In genomic region chr4:149979819-149980308, GRCm38 (mm10) we compare ENCODE assay signal across 8 mouse cellular contexts. TPM values are rescaled to one million over a fixed set of nuclear protein-coding genes. Genes with fewer than 3 reads are reported as not detected.
DNase-seq lines count a peak whose midpoint lies in the region; ATAC-seq and TF ChIP-seq lines count a peak whose summit lies in the region.

No protein-coding gene starts in this region.

- ATAC-seq in forebrain, embryonic 16.5 days = peak; percentile 51
- peak; percentile 47; the same call in 1 of the 2 replicates for ATAC-seq in lung, embryonic 14.5 days (ENCODE audit: insufficient read depth)

- peak; percentile 88 for DNase-seq in MEL (ENCODE audit: low read depth, low spot score)
- DNase-seq in cerebellum, adult 11-12 months = peak; percentile 84
- peak; percentile 86 for DNase-seq in heart, postnatal 4 days
- DNase-seq in layer of hippocampus, adult 8-10 months (ENCODE audit: low spot score in 2 of 2) = peak; percentile 70 to 90
- DNase-seq in lung, embryonic 14.5 days = peak; percentile 92
- DNase-seq in thymus, postnatal 10 days (ENCODE audit: low spot score in 2 of 2) = peak; percentile 60 to 85

- peaks cover 0 to 5% of the 10 kb centered on the region in 2 experiments; a peak in 2 of 4 replicates for H3K4me1 ChIP-seq in MEL (ENCODE audit: control insufficient read depth in 1 of 2, insufficient read depth in 2 of 2, low read length in 2 of 2)
- H3K4me1 ChIP-seq in forebrain, embryonic 16.5 days (replicated peaks; ENCODE audit: control insufficient read depth, insufficient read depth, low read length) = peaks cover 13% of the 10 kb centered on the region
- 0 out of 2 replicates have a peak, but pooled peaks cover 6% of the 10 kb centered on the region for H3K4me1 ChIP-seq in lung, embryonic 14.5 days (ENCODE audit: insufficient read depth)
- H3K4me1 ChIP-seq in olfactory bulb, adult 2 months (ENCODE audit: control insufficient read depth, insufficient read depth, low read length) = peaks cover 24% of the 10 kb centered on the region

- 0 out of 4 replicates have a peak, but pooled peaks cover 0 to 2% of the 10 kb centered on the region in 2 experiments for H3K36me3 ChIP-seq in MEL (ENCODE audit: control insufficient read depth in 1 of 2, insufficient read depth in 2 of 2, low read length in 2 of 2)
- no peaks in the 10 kb centered on the region for H3K36me3 ChIP-seq in forebrain, embryonic 16.5 days (ENCODE audit: control insufficient read depth, insufficient read depth)
- H3K36me3 ChIP-seq in lung, embryonic 14.5 days (ENCODE audit: insufficient read depth) = peaks cover 23% of the 10 kb centered on the region; the same call in 1 of the 2 replicates

- H3K4me3 ChIP-seq in MEL (ENCODE audit: control insufficient read depth in 1 of 2, insufficient read depth in 1 of 2, low read depth in 2 of 2, low read length in 2 of 2) = peak overlapping the region; percentile 32 to 44; a peak in 2 of 4 replicates
- H3K4me3 ChIP-seq in forebrain, embryonic 16.5 days (replicated peaks; ENCODE audit: low read length) = peak overlapping the region; percentile 22
- no peak overlapping the region for H3K4me3 ChIP-seq in lung, embryonic 14.5 days (ENCODE audit: low read depth, low read length)
- H3K4me3 ChIP-seq in olfactory bulb, adult 2 months (ENCODE audit: insufficient read depth, low read depth, low read length) = peak overlapping the region; percentile 35

- peak overlapping the region; percentile 51 for H3K9ac ChIP-seq in MEL (ENCODE audit: control insufficient read depth, low read depth, low read length, poor library complexity, severe bottlenecking)
- peak overlapping the region; percentile 48; the same call in 1 of the 2 replicates for H3K9ac ChIP-seq in forebrain, embryonic 16.5 days (replicated peaks; ENCODE audit: low read depth, low read length)
- H3K9ac ChIP-seq in lung, embryonic 14.5 days = no peak overlapping the region

- TF ChIP-seq POLR2A in MEL (IDR thresholded peaks at IDR 0.05; ENCODE audit: control insufficient read depth in 1 of 2, insufficient read depth in 1 of 2, low read depth in 1 of 2, low read length in 2 of 2, poor library complexity in 1 of 2) = no peak
- no peak for TF ChIP-seq POLR2A in olfactory bulb, adult 2 months (IDR thresholded peaks at IDR 0.05; ENCODE audit: insufficient read depth, low read depth, low read length)

- peak; percentile 77 to 97 (median 82) for TF ChIP-seq CTCF in MEL (IDR thresholded peaks at IDR 0.05 in 2 of 3, conservative IDR thresholded peaks at IDR 0.05 in 1 of 3; ENCODE audit: control insufficient read depth in 1 of 3, insufficient read depth in 1 of 3, low read depth in 2 of 3, low read length in 3 of 3, poor library complexity in 1 of 3, severe bottlenecking in 1 of 3)
- TF ChIP-seq CTCF in lung, embryonic 14.5 days (IDR thresholded peaks at IDR 0.05; ENCODE audit: low read depth) = peak; percentile 96
- peak; percentile 95 for TF ChIP-seq CTCF in olfactory bulb, adult 2 months (IDR thresholded peaks at IDR 0.05; ENCODE audit: insufficient read depth, low read depth, low read length)

- WGBS in forebrain, embryonic 16.5 days = 2% methylated on average over 12 of the region's 12 CpGs
- WGBS in lung, embryonic 14.5 days = 6% methylated on average over 12 of the region's 12 CpGs
- 3% methylated on average over 12 of the region's 12 CpGs for WGBS in olfactory bulb, adult 2 months

- TF ChIP-seq RAD21 in MEL (IDR thresholded peaks at IDR 0.05; ENCODE audit: low read depth, low read length) = peak; percentile 73

- no peaks in the 10 kb centered on the region for H3K27me3 ChIP-seq in MEL (ENCODE audit: control insufficient read depth in 1 of 2, insufficient read depth in 2 of 2, low read length in 2 of 2)
- no peaks in the 10 kb centered on the region for H3K27me3 ChIP-seq in forebrain, embryonic 16.5 days (replicated peaks; ENCODE audit: control insufficient read depth, insufficient read depth, low read length)
- H3K27me3 ChIP-seq in lung, embryonic 14.5 days (ENCODE audit: insufficient read depth, low read length) = no peaks in the 10 kb centered on the region

- no peak for TF ChIP-seq EP300 in MEL (IDR thresholded peaks at IDR 0.05; ENCODE audit: low read depth in 1 of 2, low read length in 2 of 2)

- H3K27ac ChIP-seq in MEL (ENCODE audit: control insufficient read depth, low read depth, low read length) = no peak overlapping the region
- no peak overlapping the region for H3K27ac ChIP-seq in forebrain, embryonic 16.5 days (ENCODE audit: low read length)
- H3K27ac ChIP-seq in lung, embryonic 14.5 days (ENCODE audit: low read depth) = no peak overlapping the region
- H3K27ac ChIP-seq in olfactory bulb, adult 2 months (ENCODE audit: insufficient read depth, low read depth, low read length) = no peak overlapping the region

- H3K4me2 ChIP-seq in forebrain, embryonic 16.5 days (ENCODE audit: low read length) = peak overlapping the region; percentile 51
- H3K4me2 ChIP-seq in lung, embryonic 14.5 days = peak overlapping the region; percentile 39

- H3K9me3 ChIP-seq in MEL (replicated peaks; ENCODE audit: insufficient read depth, low read length) = no peaks in the 10 kb centered on the region
- no peaks in the 10 kb centered on the region for H3K9me3 ChIP-seq in forebrain, embryonic 16.5 days (ENCODE audit: control insufficient read depth, low read length)
- H3K9me3 ChIP-seq in lung, embryonic 14.5 days (ENCODE audit: low read depth, low read length) = no peaks in the 10 kb centered on the region

- H3K79me2 ChIP-seq in MEL (ENCODE audit: control insufficient read depth, insufficient read depth, low read length, poor library complexity) = no peaks in the 10 kb centered on the region

TF ChIP-seq in MEL, 35 proteins besides CTCF, POLR2A, EP300 and RAD21:
- TF ChIP-seq MAX (IDR thresholded peaks at IDR 0.05; ENCODE audit: low read length) (peak; percentile 79), USF1 (IDR thresholded peaks at IDR 0.05; ENCODE audit: low read depth, low read length) (peak; percentile 69), SMC3 (IDR thresholded peaks at IDR 0.05; ENCODE audit: low read depth, low read length) (peak; percentile 65), E2F4 (IDR thresholded peaks at IDR 0.05; ENCODE audit: borderline replicate concordance, low read depth, low read length) (no peak), TBP (IDR thresholded peaks at IDR 0.05; ENCODE audit: low read depth, low read length) (0 out of 2 replicates have a peak, but pooled peaks have one; percentile 37)
TF ChIP-seq in MEL: peak in this region for 4.

RNA-seq across cellular contexts. Expression of gene Spsb1, which starts 25.0 kb away (rescaled TPM):
- total RNA-seq in MEL (2012; rRNA removed) = 0.12 TPM in 1 of 2 replicates, not detected in the other
- under 1 TPM in 1 of 2 experiments, not detected in 1; 0.25 TPM for polyA plus RNA-seq in MEL (2012; ENCODE audit: insufficient read depth in 1 of 2, insufficient read length in 2 of 2, low read depth in 1 of 2, low replicate concordance in 2 of 2, missing spikeins in 1 of 2)
- polyA plus RNA-seq in forebrain, embryonic 16.5 days (2015; fragmentation: Nextera tagmentation; extraction: Ambion mirVana) = 5.8 and 7.0 TPM in 2 replicates
- total RNA-seq in heart, postnatal 4 days (2021) = 10 to 100 TPM; 26.2 to 26.7 TPM
- 10 to 100 TPM; 19.4 to 41.1 (median 33.3) TPM for total RNA-seq in layer of hippocampus, adult 8-10 months (2022)
- polyA plus RNA-seq in lung, embryonic 14.5 days (2014; fragmentation: Nextera tagmentation; extraction: Ambion mirVana) = 17.0 and 17.1 TPM in 2 replicates
- polyA plus RNA-seq in olfactory bulb, adult 2 months (2012; ENCODE audit: insufficient read depth, insufficient read length, low replicate concordance, missing spikeins) = not detected in 2 replicates

RNA-seq across cellular contexts. Expression of gene H6pd, which starts 29.0 kb away (rescaled TPM):
- 6.9 and 7.8 TPM in 2 replicates for total RNA-seq in MEL (2012; rRNA removed)
- polyA plus RNA-seq in MEL (2012; ENCODE audit: insufficient read depth in 1 of 2, insufficient read length in 2 of 2, low read depth in 1 of 2, low replicate concordance in 2 of 2, missing spikeins in 1 of 2) = 10 to 100 TPM in 1 of 2 experiments, not detected in 1; 10.8 TPM
- polyA plus RNA-seq in forebrain, embryonic 16.5 days (2015; fragmentation: Nextera tagmentation; extraction: Ambion mirVana) = 2.1 TPM in 2 replicates
- 10 to 100 TPM; 34.1 to 35.2 TPM for total RNA-seq in heart, postnatal 4 days (2021)
- total RNA-seq in layer of hippocampus, adult 8-10 months (2022) = 10 to 100 TPM; 11.9 to 14.4 (median 14.1) TPM
- polyA plus RNA-seq in lung, embryonic 14.5 days (2014; fragmentation: Nextera tagmentation; extraction: Ambion mirVana) = 20.4 and 22.0 TPM in 2 replicates
- 170 TPM in 1 of 2 replicates, not detected in the other for polyA plus RNA-seq in olfactory bulb, adult 2 months (2012; ENCODE audit: insufficient read depth, insufficient read length, low replicate concordance, missing spikeins)
